Mouse (Mus musculus): ENCODE data around the gene Exosc7.

Gene Exosc7

DNA sequence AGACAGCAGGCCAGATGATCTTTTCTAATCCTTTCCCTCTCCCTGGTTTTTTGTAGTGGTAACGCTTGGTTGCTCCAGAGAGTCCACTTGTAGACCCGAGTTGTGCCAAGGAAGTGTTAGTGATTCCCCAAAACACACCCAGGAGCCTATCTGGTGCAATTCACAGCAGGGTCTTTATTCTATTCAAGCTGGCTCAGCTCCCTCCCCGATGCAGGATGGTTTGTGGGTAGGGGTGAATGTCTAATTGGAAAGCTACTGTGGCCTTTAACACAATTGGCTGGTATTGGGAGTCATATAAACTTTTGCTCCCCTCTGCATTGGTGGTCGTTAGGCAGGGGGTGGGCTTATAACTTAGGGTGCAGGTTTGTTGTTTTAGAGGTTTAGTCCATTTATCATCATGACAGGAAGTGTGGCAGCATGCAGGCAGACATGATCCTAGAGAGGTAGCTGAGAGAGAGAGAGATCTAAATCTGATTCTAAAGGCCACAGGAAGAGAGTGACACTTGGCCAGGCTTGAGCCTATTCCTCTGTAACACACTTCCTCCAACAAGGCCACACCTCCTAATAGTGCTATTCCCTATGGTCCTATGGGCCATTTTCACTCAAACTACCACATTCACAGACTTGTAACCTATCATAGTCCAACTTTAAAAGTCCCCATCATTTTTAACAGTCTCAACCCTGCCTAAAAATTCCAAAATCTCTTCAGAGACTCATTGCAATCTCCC lies 27.0 kb downstream of the Exosc7 start:
- DNase-seq, result no peak

DNA sequence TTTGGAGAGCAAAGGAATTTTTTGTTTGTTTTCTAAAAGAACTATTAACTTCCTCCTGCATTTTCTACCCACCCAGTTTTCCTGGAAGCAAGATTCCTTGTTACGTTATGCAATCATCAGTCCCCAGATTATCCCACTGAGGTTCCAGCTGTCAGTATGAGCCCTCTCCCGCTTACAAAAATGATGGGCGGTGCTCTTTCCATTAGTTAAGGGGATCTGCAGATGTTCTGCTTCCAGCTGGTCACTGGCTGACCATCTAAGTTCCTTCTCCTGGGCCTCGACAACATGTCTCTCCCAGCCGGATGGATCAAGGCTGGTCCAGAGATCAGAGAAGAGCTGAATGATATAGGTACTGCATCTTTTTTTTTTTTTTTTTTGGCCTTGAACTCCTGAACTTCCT lies 35.4 kb downstream of the Exosc7 start:
- DNase-seq, result no peak

DNA sequence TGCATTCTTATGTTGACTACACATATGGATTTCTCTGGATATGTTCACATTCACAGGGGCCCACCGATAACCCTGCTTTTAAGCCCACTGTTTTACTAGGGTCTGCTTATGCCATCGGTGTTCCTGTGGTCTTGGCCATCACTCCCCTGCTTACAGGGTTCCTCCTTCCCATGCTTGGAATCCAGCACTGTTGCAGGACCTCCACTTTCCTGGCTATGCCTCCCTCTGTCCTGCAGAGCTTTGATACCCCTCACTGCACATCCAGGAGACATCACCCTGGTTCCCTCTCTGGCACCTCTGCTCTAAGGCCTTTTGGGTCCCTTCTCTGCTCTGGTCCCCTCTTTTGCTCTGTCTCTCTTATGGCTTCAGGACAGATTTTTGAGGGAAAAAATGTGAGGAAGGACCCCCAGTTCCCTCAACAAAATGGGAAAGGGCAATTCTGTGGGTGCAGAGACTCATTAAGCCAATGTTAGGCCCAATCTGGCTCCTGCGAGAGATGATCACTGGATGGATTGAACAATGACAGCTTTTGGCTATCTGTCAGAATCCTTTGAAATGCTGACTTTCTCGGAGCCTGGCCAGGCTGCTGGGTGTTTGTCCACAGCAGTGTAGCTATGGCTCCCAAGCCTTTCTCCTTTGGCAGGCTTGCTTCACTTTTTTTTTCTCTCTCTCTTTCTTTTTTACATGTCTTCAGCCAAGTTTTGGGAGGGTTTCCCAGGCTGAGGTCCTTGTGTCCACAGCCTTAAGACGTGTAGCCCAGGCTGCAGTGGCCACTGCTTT lies 37.4 kb downstream of the Exosc7 start, which contains the start of gene Clec3b:
Gene Clec3b (plus strand): TSS at position 706 of the 780 bp plus-strand sequence.
- DNase-seq, result peak; percentile 25

DNA sequence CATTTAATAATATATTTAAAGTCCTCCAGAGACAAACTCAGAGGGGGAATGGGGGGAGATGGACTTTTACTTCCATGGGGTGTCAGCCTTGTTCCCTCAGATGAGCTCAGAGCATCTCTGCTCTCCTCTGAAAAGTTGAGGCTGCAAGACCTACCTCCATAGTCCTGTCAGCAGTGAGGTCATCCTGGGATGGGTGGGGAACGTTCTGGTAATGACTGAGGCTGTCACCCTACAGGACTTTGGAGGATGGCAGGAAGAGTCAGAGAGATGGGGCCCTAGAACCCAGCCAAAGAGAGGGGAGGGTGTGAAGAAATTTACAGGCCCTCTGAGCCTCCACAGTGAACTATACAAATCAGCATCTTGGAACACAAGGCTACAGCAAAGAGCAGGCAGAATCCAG lies 38.5 kb downstream of the Exosc7 start:
- DNase-seq, result no peak

DNA sequence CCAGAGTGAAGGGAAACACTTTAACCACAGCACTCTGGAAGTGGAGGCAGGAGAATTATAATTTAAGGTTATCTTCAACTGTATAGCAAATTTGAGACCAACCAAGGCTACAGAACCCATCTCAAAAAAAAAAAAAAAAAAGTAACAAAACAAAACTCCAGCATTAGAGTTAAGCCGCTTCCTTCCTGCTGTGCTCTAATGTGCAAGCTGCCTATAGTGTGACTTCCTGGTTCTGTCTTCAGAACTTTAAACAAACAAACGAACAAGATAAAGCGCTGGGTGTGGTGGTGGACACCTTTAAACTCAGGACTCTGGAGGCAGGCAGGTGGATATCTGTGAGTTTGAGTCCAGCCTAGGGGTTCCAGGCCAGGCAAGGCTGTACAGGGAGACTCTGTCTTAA lies 39.0 kb downstream of the Exosc7 start:
- DNase-seq, result no peak

DNA sequence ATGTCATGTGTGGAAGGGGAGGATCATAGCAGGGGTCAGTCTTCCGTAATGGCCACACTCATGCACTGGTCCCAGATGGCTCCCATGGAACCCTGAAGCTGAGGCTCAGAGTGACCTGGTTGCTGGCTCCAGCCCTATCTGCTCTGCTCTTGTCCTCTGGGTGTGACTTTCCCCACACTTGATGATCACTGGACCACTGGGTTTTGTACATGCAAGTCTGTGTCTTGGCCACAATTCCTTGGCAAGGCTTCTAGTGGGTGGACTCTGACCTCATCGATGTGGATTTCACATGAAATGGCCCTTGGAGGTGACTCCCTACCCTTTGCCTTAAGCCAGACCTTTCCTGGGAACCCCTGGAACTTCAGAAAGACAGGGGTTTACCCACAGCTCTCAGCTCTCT lies 40.1 kb downstream of the Exosc7 start:
- DNase-seq, result no peak

DNA sequence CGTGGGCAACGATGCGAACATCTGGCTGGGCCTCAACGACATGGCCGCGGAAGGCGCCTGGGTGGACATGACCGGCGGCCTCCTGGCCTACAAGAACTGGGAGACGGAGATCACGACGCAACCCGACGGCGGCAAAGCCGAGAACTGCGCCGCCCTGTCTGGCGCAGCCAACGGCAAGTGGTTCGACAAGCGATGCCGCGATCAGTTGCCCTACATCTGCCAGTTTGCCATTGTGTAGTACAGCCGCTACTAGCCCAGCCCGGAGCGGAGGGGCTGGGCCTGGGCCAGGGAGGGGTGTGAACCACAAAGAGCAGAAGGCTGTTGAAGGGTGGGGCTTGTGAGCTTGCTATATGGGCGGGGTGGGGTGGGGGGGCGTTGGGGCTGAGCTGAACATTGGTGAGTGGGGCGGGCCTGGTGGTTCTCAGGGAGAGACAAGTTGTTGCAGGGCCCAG lies 43.9 kb downstream of the Exosc7 start:
- peak; percentile 12 for DNase-seq

DNA sequence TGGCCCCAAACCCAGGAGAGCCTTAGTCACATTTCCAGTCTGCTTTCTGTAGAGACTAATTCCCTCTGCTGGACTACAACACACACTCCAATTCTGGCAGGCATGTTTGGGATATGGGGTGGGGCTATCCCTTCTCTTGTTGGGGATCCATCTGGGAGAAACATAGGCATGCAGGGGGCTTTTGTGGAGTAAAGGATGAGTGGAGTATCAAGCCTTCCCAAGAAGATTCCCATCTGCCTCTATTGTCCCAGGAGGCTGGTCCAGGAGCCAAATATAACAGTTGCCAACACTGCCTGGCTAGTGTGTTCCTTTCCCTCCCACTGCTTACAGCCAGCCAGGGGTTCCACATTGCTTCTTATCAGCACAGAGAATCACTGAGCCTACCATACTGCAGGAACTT lies 44.7 kb downstream of the Exosc7 start:
- no peak for DNase-seq

DNA sequence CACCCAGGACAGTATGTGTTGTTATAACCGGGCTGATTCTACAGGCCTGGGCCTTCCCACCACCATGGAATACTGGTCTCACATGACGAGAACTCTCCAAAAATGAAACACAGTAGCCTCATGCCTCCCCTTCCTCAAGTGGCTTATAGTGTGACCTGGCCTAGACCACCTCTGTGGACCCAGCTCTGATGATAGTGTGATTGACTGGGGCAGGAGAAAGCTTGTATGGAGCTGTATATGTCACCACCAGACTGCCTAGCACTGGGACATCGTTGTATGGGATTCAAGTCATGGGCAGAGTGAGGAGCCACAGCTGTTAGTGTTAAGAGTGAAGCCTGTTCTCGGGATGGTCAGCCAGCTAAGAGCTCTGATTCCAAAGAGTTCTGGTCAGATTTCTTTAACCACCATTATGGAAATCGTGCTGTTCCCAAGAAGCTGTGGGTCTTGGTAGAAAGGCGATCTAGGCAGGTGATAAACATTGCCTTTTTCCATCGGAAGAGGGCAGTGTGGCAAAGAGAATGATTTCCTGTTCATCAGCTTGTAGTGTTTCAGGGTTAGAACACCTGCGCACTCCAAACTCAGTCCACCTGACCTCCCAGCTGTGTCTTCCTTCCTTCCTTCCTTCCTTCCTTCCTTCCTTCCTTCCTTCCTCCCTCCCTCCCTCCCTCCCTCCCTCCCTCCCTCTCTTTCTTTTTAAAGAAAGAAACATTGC lies 45.3 kb downstream of the Exosc7 start:
- DNase-seq, result no peak

DNA sequence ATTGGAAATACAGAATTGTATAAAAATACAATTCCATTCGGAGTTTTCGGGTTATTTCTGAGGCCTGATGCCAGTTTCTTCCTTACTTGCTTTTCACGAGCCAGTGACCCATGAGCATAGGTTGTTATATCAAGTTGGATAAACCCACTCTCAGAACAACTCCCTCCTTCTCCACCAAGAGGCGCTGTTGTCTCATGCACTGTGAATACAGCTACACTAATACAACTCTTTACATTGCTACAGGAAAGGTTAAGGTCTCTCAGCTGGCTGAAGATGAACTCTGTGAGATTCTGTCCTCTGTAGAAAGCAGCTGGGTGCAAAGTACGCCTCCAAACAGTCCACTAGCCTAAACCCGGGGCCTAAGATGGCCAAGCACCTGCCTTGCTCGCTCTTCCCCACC lies 46.3 kb downstream of the Exosc7 start:
- no peak for DNase-seq

DNA sequence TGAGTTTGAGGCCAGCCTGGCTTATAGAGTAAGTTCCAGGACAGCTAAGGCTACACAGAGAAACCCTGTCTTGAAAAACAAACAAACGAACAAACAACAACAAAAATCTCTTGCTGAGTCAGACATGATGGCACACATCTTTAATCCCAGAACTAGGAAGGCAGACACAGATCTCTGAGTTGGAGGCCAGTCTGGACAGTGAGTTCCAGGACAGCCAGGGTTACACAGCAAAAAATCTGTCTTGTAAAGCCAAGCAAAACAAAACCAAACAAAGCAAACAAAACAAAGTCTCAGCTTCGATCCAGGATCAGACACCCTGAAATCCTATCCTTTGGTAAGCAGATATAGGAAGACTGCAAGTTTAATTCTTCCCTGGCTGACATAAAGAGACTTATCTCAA lies 48.8 kb downstream of the Exosc7 start:
- no peak for DNase-seq

DNA sequence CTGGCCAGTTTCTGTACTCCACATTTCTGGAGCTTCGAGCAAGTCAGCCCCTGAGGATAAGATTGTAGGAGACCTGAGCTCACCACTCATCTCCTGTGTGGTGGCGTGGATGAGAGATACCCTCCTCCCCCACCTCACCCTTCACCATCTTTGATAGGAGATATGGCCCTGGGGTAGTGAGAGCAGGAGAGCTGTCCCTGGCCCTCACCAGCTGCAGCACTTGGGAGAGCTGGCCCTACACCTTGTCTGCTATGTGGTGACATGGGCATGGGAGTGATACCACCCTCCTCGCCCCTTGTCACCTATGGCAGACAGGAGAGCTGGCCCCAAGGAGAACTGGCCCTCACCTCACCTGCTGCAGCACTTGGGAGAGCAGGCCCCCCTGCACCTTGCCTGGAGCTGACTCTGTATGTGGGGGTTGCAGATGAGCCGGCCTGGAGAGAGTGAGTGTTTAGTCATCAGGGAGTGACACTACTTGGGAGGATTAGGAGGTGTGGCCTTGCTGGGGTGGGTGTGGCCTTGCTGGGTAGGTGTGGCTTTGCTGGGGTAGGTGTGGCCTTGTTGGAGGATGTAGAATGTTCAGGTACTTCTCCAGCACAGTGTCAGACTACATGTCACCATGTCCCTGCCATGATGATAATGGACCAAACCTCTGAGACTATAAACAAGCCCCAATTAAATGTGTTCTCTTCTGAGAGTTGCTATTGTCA lies 50.1 kb downstream of the Exosc7 start:
- no peak for DNase-seq

DNA sequence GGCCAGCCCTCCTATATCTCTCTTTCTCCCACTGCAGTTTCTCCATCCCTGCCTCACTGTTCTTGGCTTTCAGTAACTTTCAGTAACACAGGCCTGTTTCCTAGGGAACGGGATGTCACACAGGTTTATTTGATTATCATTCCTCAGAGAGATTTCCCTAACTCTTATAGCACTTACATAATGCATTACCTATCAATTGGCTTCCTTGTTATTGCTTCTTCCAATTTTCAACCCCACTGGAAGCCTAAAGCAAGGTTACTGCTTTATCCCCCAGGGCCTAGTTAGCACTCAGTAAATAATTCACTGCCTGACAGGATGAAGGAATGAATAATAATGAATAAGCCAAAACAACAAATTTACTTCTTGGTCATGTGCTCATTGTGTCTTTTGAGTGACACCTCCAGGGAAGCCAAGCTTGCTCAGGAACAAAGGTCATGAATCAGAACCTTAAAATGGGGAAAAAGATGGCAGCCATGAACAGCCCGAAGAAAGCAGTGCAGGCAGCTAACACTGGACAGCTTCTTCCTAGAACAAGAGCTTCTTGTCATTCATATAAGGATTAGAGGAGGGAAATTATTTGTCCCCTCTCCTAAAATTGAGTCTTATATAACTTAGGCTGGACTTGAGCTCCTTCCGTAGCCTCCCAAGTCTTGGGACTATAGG lies 52.9 kb downstream of the Exosc7 start:
- no peak for DNase-seq

DNA sequence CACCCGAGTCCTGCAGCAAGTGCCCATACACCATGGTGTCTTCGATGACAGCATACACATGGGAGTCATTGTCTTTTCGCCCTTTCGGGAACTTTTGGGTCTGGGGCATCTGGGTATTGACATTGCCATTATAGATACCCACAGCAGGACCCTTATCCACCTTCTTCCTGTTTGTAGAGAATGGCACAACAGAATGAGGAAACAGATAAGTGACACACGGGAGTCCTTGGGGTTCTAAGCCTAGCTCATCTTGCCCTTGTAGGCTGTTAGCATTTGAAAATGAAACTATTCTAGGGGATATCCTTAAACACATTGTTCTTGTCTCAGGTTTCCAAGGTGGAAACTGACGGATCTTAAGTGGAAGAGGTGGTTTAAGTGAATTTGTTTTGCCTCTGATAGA lies 60.7 kb downstream of the Exosc7 start:
- no peak for DNase-seq

DNA sequence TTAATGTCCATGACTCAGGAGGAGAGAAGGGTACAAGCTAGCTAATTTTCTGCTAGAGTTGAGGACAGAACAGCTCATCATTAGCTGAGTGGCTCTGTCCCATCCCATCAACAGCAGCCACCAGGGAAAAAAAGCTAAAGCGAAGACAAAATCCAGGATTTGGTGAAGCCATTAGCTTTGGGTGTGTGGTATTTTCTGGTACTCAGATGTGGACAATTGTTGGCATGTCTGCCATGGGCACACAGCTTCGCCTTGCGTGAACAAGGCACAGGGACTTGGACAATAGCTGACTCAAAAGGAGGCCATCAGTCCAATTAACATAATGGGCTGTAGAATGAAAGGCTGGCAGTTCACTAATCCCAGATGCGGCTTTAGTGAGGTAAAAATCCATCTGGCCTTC lies 61.3 kb downstream of the Exosc7 start:
- no peak for DNase-seq

DNA sequence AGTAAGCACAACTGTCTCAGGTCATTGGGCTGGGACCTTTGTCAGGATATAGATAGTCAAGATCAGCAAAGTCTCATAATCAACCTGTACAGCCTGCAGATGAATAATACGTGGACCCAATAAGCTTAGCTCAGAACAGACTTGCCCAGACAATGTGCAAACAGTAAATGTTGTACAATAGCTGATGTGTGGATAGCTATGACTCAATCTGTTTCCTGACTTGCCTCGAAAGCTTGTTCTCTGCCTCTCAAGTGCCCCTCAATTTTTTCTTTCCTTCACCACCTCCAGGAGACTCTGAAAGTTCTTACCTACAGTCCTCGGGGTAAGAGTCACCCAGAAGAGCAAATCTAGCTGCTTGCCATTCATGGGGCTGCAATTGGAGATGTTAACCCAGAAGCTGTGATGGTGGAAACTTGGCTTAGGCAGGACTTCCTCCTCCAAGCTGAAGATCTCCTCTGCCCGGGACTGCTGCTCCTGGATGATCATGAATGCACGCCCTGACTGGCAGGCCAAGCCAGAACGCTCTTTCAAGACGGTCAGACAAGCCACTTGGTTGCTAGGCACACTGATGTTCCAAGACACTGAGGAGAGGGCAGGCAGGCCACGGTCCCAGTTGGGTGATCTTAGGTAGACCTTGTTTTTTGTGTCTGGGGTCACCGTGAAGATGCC lies 64.5 kb downstream of the Exosc7 start:
- DNase-seq, result no peak

DNA sequence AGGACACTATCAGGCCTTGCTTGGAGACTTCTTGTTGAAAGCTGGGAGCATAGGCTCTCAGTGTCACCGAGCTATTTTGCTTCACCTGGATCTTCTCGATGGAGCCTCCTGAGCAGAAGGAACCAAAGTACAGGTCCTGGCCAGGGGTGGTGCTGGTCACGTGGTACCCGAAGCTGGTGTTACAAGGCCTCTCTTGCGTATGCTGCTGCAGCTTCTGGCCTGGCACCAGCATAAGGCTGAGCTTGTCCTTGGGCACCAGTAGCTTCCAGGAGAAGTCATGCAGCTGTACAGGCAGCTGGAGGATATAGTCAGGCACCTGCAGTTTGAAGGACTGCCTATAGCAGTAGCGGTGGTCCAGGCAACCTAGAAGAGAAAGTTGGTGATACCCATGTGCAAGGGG lies 67.0 kb downstream of the Exosc7 start:
- no peak for DNase-seq

DNA sequence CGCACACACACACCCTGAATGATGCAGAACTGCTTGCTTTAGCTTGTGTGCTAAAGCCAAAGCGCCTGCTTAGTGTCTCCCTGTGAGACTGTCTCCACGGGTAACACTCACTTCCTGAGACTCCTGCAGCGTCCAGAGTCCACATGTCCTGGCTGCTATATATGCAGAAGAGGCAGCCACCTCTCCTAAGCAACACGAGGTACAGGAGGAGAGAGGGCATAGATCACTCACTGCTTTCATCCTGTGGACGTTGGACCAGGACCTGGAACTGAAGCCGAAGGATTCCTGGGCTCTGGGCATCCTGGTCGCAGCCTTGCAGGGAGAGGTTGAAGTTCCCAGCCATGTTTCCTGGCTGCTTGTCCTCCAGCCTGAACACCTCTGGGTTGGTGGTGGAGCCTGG lies 70.2 kb downstream of the Exosc7 start:
- DNase-seq, result no peak

DNA sequence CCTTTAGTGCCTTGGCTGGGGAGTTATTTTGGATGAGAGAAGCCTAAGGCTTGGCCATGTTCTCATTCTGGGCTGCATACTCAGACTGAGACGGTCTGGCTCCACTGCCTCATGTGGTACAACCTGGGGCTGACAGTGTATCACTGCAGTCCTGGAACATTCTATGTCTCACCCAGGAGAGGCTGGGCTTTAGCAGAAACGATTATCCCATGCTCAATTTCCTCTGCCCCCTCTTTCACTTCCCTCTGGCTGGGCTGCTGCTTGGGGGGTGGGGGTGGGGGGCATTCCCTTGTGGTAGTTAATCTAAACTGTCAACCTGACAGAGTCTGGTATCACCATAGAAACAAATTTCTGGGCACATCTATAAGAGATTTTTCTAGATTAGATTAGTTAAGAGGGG lies 72.5 kb downstream of the Exosc7 start:
- DNase-seq, result no peak
